Mouse (Mus musculus): ENCODE results near the gene Unc5c. TPM values are rescaled to one million over a fixed set of nuclear protein-coding genes. Genes with fewer than 3 reads are reported as not detected.

Gene Unc5c
- polyA plus RNA-seq, 1 experiment = not detected

DNA sequence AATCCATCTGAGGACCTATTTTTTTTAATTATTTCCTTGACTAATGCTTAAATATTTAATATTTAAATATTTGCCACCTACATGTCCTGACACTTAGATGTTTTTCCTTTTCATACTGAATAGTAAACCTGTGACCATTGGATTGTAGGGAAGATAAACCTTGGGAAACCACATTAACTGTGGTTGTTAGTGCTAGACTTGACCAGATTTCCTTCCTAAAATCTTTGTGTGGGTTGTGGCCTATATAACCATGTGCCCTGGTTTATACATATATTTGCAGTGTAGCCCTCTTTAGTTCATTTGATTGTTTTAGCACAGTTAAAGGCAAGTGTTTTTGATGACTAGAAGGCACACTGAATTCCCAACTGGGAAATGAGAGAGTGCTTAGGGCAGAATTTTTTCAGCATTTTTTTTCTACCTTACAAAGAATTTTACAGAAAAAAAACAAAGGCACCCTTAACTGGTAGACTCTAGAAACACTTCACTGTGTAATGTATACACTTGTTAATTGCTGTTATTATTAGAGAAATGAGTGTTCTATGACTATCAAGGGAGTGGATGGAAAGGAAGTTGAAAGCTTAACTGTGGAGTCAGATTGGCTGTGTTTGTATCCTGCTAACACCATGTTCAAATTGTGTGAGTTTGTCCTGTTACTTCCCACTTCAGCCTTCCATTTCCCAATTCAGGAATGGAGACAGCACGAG is 162.1 kb downstream of the Unc5c start:
- TF ChIP-seq CTCF (IDR thresholded peaks at IDR 0.05; ENCODE audit: low read depth, low read length) (no peak), POLR2A (IDR thresholded peaks at IDR 0.05; ENCODE audit: borderline replicate concordance, low read depth, low read length) (no peak)
- Histone ChIP-seq H3K27ac (ENCODE audit: insufficient read depth, low read depth, low read length) (no peak overlapping the region), H3K4me3 (ENCODE audit: insufficient read depth, low read length) (no peak overlapping the region), H3K4me1 (ENCODE audit: control insufficient read depth, insufficient read depth, low read length) (no peaks in the 10 kb centered on the region)

DNA sequence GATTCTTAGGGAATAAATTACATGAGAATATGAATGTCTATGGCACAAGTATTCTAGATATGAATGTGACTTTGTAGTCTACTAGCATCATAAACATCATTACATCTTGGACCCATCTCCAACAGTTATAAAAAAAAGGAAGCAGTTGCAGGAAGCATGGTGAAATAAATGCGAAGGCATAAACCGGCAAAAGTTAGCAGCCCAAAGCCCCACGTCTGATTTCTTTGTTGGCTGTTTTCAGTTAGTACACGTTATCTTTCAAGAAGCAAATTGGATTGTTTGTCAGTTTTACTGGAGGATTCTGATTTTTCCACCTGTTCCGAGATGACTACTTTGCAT is 162.6 kb downstream of the Unc5c start:
- TF ChIP-seq CTCF (IDR thresholded peaks at IDR 0.05; ENCODE audit: low read depth, low read length) (no peak), POLR2A (IDR thresholded peaks at IDR 0.05; ENCODE audit: borderline replicate concordance, low read depth, low read length) (no peak)
- Histone ChIP-seq H3K27ac (ENCODE audit: insufficient read depth, low read depth, low read length) (no peak overlapping the region), H3K4me1 (ENCODE audit: control insufficient read depth, insufficient read depth, low read length) (no peaks in the 10 kb centered on the region), H3K4me3 (ENCODE audit: insufficient read depth, low read length) (no peak overlapping the region)

DNA sequence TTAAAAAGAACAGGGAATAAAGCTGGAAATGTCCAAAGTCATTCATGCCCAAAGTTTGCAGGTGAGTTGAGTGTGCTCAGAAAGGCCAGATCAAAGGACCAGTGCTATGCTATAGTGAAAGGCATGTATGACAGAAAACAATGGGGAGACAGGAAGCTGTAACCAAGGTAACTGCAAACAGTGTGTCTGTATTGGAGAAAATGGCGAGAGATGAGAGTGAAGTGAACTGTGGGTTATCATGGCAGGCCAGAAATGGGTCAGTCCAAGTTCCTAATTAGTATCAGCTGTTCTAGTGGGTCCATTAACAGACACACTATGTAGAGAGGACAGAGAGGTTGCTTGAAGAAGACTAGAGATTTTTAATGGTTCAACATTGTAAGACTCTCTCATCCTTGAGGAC is 164.4 kb downstream of the Unc5c start:
- TF ChIP-seq POLR2A (IDR thresholded peaks at IDR 0.05; ENCODE audit: borderline replicate concordance, low read depth, low read length) (no peak), CTCF (IDR thresholded peaks at IDR 0.05; ENCODE audit: low read depth, low read length) (no peak)
- H3K4me1 ChIP-seq (ENCODE audit: control insufficient read depth, insufficient read depth, low read length) = no peaks in the 10 kb centered on the region
- no peak overlapping the region for H3K27ac ChIP-seq (ENCODE audit: insufficient read depth, low read depth, low read length)
- no peak overlapping the region for H3K4me3 ChIP-seq (ENCODE audit: insufficient read depth, low read length)

DNA sequence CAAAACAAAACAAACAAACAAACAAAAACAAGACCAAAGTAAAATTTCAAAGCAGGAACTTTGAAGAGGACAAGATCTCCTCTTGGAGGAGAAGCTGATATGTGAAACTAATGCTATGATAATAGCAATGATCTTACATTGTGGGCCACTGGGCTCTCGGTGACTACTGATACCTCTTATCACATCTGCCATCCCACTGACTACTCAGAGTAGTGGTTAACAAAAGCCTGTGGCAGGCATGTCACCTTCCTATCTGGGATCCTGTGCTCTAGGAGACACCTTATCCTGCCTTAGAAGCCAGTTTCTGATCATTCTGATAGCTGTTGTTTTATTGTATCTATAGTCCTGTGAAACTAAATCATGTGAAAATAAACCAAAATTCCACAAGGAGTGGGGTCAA is 172.9 kb downstream of the Unc5c start:
- TF ChIP-seq CTCF (IDR thresholded peaks at IDR 0.05; ENCODE audit: low read depth, low read length) = no peak
- TF ChIP-seq POLR2A (IDR thresholded peaks at IDR 0.05; ENCODE audit: borderline replicate concordance, low read depth, low read length) = no peak
- Histone ChIP-seq H3K27ac (ENCODE audit: insufficient read depth, low read depth, low read length) (no peak overlapping the region), H3K4me3 (ENCODE audit: insufficient read depth, low read length) (no peak overlapping the region), H3K4me1 (ENCODE audit: control insufficient read depth, insufficient read depth, low read length) (no peaks in the 10 kb centered on the region)

DNA sequence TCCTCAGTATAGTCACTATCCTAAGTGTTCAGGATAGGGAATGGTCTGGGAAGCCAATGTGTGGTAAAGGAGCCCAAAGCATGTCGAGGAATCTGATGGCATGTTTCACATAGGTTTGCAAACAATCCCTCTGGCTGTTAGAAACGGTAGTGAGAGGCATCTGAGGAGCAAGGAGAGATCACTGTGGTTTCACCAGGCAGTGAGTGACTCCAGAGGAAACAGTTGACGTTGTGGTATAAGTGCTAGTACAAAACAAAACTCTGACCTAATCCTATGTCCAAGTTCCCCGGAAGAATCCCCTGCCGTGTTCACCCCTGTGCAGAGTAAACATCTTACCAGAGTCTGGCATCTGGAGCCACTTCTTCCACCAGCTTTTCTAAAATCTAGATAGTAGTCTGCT is 179.2 kb downstream of the Unc5c start:
- Histone ChIP-seq H3K27ac (ENCODE audit: insufficient read depth, low read depth, low read length) (no peak overlapping the region), H3K4me1 (ENCODE audit: control insufficient read depth, insufficient read depth, low read length) (no peaks in the 10 kb centered on the region), H3K4me3 (ENCODE audit: insufficient read depth, low read length) (no peak overlapping the region)
- TF ChIP-seq CTCF (IDR thresholded peaks at IDR 0.05; ENCODE audit: low read depth, low read length) (no peak), POLR2A (IDR thresholded peaks at IDR 0.05; ENCODE audit: borderline replicate concordance, low read depth, low read length) (no peak)

DNA sequence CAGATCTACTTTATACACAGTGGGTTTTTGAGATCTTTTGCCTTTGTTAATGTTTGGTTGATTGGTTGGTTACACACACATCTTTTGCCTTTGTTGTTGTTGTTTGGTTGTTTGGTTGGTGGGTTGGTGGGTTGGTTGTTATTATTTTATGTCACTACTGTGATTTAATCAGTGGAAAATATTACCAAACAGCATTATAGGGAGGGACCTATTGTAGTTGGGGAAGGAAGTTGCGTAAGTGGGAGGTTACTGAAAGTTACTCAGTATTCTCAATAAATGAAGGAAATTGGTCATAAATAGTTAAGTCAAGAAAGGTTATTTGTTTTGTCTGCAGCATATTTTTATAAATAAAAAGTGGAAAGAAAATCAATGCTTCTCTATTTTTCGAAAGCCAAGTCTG is 181.6 kb downstream of the Unc5c start:
- H3K27ac ChIP-seq (ENCODE audit: insufficient read depth, low read depth, low read length) = no peak overlapping the region
- H3K4me1 ChIP-seq (ENCODE audit: control insufficient read depth, insufficient read depth, low read length) = no peaks in the 10 kb centered on the region
- TF ChIP-seq CTCF (IDR thresholded peaks at IDR 0.05; ENCODE audit: low read depth, low read length) = no peak
- no peak for TF ChIP-seq POLR2A (IDR thresholded peaks at IDR 0.05; ENCODE audit: borderline replicate concordance, low read depth, low read length)
- H3K4me3 ChIP-seq (ENCODE audit: insufficient read depth, low read length) = no peak overlapping the region

DNA sequence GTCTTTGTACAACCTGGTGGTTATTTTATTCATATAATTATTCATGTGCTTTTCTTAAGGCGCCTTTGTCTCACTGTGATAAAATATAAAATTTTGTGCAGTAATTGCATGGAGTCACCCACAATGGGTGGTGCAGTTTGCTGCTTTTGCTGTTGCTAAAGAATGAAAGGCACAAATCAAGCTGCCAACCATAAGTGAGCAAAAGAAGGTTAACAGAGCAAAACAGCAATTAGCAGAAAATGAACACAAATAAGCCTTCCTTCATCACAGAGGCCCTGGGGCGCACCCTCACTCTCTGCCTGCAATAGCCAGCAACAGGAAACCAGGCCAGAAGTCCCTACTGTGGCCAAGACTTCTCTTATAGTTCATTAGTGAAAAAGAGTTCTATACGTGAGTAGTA is 185.6 kb downstream of the Unc5c start:
- TF ChIP-seq CTCF (IDR thresholded peaks at IDR 0.05; ENCODE audit: low read depth, low read length) (no peak), POLR2A (IDR thresholded peaks at IDR 0.05; ENCODE audit: borderline replicate concordance, low read depth, low read length) (no peak)
- H3K27ac ChIP-seq (ENCODE audit: insufficient read depth, low read depth, low read length) = no peak overlapping the region
- no peaks in the 10 kb centered on the region for H3K4me1 ChIP-seq (ENCODE audit: control insufficient read depth, insufficient read depth, low read length)
- H3K4me3 ChIP-seq (ENCODE audit: insufficient read depth, low read length) = no peak overlapping the region

DNA sequence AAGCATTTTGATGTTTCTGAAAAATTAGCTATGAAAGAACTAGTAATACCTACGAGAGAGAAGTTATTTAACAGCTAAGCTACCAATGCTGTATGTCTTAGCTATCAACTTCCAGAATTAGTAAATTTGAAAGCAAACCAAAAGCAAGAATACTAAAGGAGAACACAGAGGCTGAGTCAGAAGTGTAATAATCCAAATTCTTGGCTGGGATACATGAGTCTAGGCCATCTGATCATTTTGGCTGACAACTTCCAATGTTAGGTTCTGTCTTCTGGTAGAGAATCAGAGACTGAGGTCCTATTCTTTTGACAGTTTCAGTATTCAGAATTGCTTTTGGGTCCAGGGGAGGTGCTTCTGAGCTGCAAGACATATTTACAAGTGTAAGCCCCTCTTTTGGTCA is 188.9 kb downstream of the Unc5c start:
- no peak for TF ChIP-seq POLR2A (IDR thresholded peaks at IDR 0.05; ENCODE audit: borderline replicate concordance, low read depth, low read length)
- TF ChIP-seq CTCF (IDR thresholded peaks at IDR 0.05; ENCODE audit: low read depth, low read length) = no peak
- Histone ChIP-seq H3K4me1 (ENCODE audit: control insufficient read depth, insufficient read depth, low read length) (no peaks in the 10 kb centered on the region), H3K27ac (ENCODE audit: insufficient read depth, low read depth, low read length) (no peak overlapping the region), H3K4me3 (ENCODE audit: insufficient read depth, low read length) (no peak overlapping the region)

DNA sequence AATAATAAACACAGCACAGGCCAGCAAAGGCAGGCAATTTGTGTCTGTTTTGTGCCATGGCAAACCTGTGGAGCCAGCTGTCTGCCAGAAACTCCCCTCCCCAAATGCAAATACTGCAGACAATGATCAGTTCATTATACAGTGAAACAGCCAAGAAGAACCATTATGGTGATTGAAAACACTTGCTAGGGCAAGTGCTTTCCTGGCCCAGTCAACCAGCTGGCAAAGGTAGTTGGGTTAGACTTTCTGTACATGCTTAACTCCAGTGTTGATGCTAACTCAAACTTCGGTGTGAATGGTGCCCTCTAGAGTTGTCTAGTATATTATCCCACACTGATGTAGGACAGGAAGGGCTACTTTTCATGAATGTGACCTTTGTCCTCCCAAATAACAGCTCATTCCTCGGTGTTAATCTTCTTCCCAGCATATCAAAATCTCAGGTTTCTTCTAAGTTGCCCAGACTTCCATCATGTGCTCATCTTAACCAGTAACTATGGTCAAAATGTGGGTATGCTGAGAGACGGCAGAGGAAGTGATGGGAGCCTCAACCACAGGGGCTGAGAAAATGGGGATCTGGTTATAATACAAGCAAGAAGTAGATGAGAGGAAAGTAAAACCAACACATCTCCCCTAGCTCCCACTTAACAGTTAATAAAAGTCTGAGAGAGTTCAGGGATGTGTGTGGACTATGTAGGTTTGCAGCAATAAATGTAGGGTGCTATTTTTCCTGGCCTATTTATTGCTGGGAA is 194.2 kb downstream of the Unc5c start:
- Histone ChIP-seq H3K27ac (ENCODE audit: insufficient read depth, low read depth, low read length) (no peak overlapping the region), H3K4me3 (ENCODE audit: insufficient read depth, low read length) (no peak overlapping the region), H3K4me1 (ENCODE audit: control insufficient read depth, insufficient read depth, low read length) (no peaks in the 10 kb centered on the region)
- TF ChIP-seq POLR2A (IDR thresholded peaks at IDR 0.05; ENCODE audit: borderline replicate concordance, low read depth, low read length) (no peak), CTCF (IDR thresholded peaks at IDR 0.05; ENCODE audit: low read depth, low read length) (no peak)

Data from bone marrow macrophage, adult 2 months (primary cell).